Mouse (Mus musculus): ENCODE data around the gene Dnm1l. TPM values are rescaled to one million over a fixed set of nuclear protein-coding genes. Genes with fewer than 3 reads are reported as not detected.

The Dnm1l gene
- polyA plus RNA-seq (2017; shearing (Covaris generic)) = 65.9 TPM

GRCm38 (mm10) chr16:16358481-16359100, at the start of gene Dnm1l:
Dnm1l (minus strand) TSS chr16:16358959.

GRCm38 (mm10) chr16:16302369-16303137, 56.2 kb downstream of the Dnm1l start, which contains the start of gene Yars2:
Yars2 (plus strand) TSS chr16:16302965.

Other genes starting within 250 kb of the Dnm1l start
- gene Pkp2, start 145.6 kb downstream of the Dnm1l start, polyA plus RNA-seq (2017; shearing (Covaris generic)) = 0.33 TPM
- gene Yars2, start 56.0 kb downstream of the Dnm1l start, polyA plus RNA-seq (2017; shearing (Covaris generic)) = 4.6 TPM
- 0.30 TPM for gene Fgd4, start 241.6 kb upstream of the Dnm1l start, polyA plus RNA-seq (2017; shearing (Covaris generic))

All from inflammation-experienced regulatory T-cells, adult 16 weeks (primary cell).